Mouse (Mus musculus): ENCODE data around the gene Svop.

- TF ChIP-seq GATA1 (IDR thresholded peaks at IDR 0.05; ENCODE audit: low read length) = no peak
- no peak for TF ChIP-seq TAL1 (IDR thresholded peaks at IDR 0.05; ENCODE audit: low read length)
Observed at GRCm38 (mm10) chr5:113981171-113981570, 110.2 kb downstream of the Svop start.

Data from erythroblast, embryonic 14.5 days (primary cell).